Mouse (Mus musculus) spleen, adult 2 months (tissue): Measurements from ENCODE around the gene Mpv17. TPM values are rescaled to one million over a fixed set of nuclear protein-coding genes. Genes with fewer than 3 reads are reported as not detected.

Experiments used
- DNase-seq, 2 experiments: peaks; one replicate each; pipeline versions ENCODE4 v3.0.0 to v3.0.0-alpha.2; 2012 to 2021; ENCODE audit warnings: low spot score in 2 of 2, low read depth in 1 of 2
- H3K27ac ChIP-seq: fragments of 200-500 bp; 2 replicates; pipeline ENCODE4 v1.5.1; 2012; ENCODE audit warnings: low read length, inconsistent platforms; ENCODE audit not compliant: insufficient read depth
- H3K27me3 ChIP-seq: fragments of 200-500 bp; 2 replicates; pipeline ENCODE4 v1.6.1; 2012; ENCODE audit warnings: mild to moderate bottlenecking, moderate library complexity, low read length, inconsistent platforms; ENCODE audit not compliant: control insufficient read depth, insufficient read depth
- H3K36me3 ChIP-seq: fragments of 200-500 bp; 2 replicates; pipeline ENCODE4 v1.6.1; 2012; ENCODE audit warnings: mild to moderate bottlenecking, low read length, inconsistent platforms; ENCODE audit not compliant: control insufficient read depth, insufficient read depth
- H3K4me1 ChIP-seq: fragments of 200-500 bp; 2 replicates; pipeline ENCODE4 v1.6.1; 2011; ENCODE audit warnings: inconsistent platforms; ENCODE audit not compliant: control insufficient read depth, insufficient read depth, insufficient read length
- H3K4me3 ChIP-seq: fragments of 200-500 bp; 2 replicates; pipeline ENCODE4 v1.5.1; 2011; ENCODE audit warnings: mild to moderate bottlenecking, inconsistent platforms; ENCODE audit not compliant: insufficient read depth, insufficient read length; ENCODE audit errors: extremely low read depth
- CTCF ChIP-seq: fragments of 200-500 bp; IDR thresholded peaks from 2 replicates; pipeline ENCODE4 v1.5.1; 2011; ENCODE audit warnings: mild to moderate bottlenecking, inconsistent platforms; ENCODE audit not compliant: insufficient read depth, insufficient read length, insufficient replicate concordance; ENCODE audit errors: extremely low read depth
- POLR2A ChIP-seq: fragments of 200-500 bp; IDR thresholded peaks from 2 replicates; pipeline ENCODE4 v1.6.1; 2011; ENCODE audit warnings: low read depth, low read length, inconsistent platforms
- WGBS: fragments of 180-500 bp; shearing (Covaris S2); methylation state at CpG from one replicate; pipeline ENCODE4 v1.1.7; 2018; 5-methylcytosine and 5-hydroxymethylcytosine counted together
- polyA plus RNA-seq: library from polyadenylated mRNA; depleted of rRNA; stranded (reverse); fragments of >200 nt; gene quantifications from 2 replicates; pipeline ENCODE4 v1.2.3, GENCODE M21; 2012

The Mpv17 gene
- polyA plus RNA-seq, 1 experiment, result 34.9 TPM

GRCm38 (mm10) chr5:31151746-31152145, 2.3 kb downstream of the Mpv17 start:
- no peak overlapping the region for H3K27ac ChIP-seq
- no peaks in the 10 kb centered on the region for H3K27me3 ChIP-seq
- H3K4me3 ChIP-seq, result no peak overlapping the region
- no peak for DNase-seq
- H3K4me1 ChIP-seq, result peaks cover 4% of the 10 kb centered on the region; the same call in 1 of the 2 replicates
- WGBS, result 88% methylated on average over 3 of the region's 3 CpGs
- no peaks in the 10 kb centered on the region for H3K36me3 ChIP-seq
- TF ChIP-seq CTCF (no peak), POLR2A (no peak)

- TF ChIP-seq POLR2A (no peak), CTCF (no peak)
- H3K27me3 ChIP-seq, result no peaks in the 10 kb centered on the region
- no peak overlapping the region for H3K4me3 ChIP-seq
- 93% methylated on average over 4 of the region's 4 CpGs for WGBS
- no peaks in the 10 kb centered on the region for H3K36me3 ChIP-seq
- H3K4me1 ChIP-seq, result peaks cover 4% of the 10 kb centered on the region; the same call in 1 of the 2 replicates
- no peak for DNase-seq
- H3K27ac ChIP-seq, result no peak overlapping the region
These were observed 4.3 kb downstream of the Mpv17 start for GRCm38 (mm10) chr5:31149781-31150180.

GRCm38 (mm10) chr5:31138968-31139425, 15.1 kb downstream of the Mpv17 start:
- no peaks in the 10 kb centered on the region for H3K4me1 ChIP-seq
- H3K36me3 ChIP-seq, result peaks cover 8% of the 10 kb centered on the region
- no peak overlapping the region for H3K27ac ChIP-seq
- TF ChIP-seq CTCF (no peak), POLR2A (no peak)
- H3K27me3 ChIP-seq, result peaks cover 22% of the 10 kb centered on the region
- WGBS, result 20% methylated on average over 9 of the region's 9 CpGs
- no peak overlapping the region for H3K4me3 ChIP-seq
- DNase-seq, result no peak

GRCm38 (mm10) chr5:31138241-31138967, 15.6 kb downstream of the Mpv17 start, which contains the start of gene Ucn:
Gene Ucn, minus strand, starts transcription at chr5:31138829.
- peaks cover 22% of the 10 kb centered on the region for H3K27me3 ChIP-seq
- no peak within 1 kb of the TSS for H3K27ac ChIP-seq
- DNase-seq, result no peak
- TF ChIP-seq CTCF (no peak), POLR2A (no peak)
- 4% methylated on average over 52 of the region's 52 CpGs for WGBS
- H3K36me3 ChIP-seq, result peaks cover 7% of the 10 kb centered on the region
- no peaks in the 10 kb centered on the region for H3K4me1 ChIP-seq
- H3K4me3 ChIP-seq, result no peak within 1 kb of the TSS

- H3K36me3 ChIP-seq, result peaks cover 6% of the 10 kb centered on the region
- no peak overlapping the region for H3K4me3 ChIP-seq
- H3K27me3 ChIP-seq, result peaks cover 22% of the 10 kb centered on the region
- H3K4me1 ChIP-seq, result no peaks in the 10 kb centered on the region
- H3K27ac ChIP-seq, result no peak overlapping the region
- WGBS, result 9% methylated on average over 13 of the region's 13 CpGs
- no peak for DNase-seq
- no peak for TF ChIP-seq CTCF
- TF ChIP-seq POLR2A, result no peak
These were observed 16.4 kb downstream of the Mpv17 start for GRCm38 (mm10) chr5:31137658-31138057.

GRCm38 (mm10) chr5:31136730-31137424, 17.2 kb downstream of the Mpv17 start:
- DNase-seq, result no peak
- Histone ChIP-seq H3K36me3 (peaks cover 4% of the 10 kb centered on the region), H3K4me1 (no peaks in the 10 kb centered on the region), H3K4me3 (no peak overlapping the region), H3K27me3 (peaks cover 22% of the 10 kb centered on the region), H3K27ac (no peak overlapping the region)
- TF ChIP-seq CTCF (no peak), POLR2A (no peak)
- WGBS, result 6% methylated on average over 33 of the region's 33 CpGs
